Comparison of ENCODE assay signal across 8 mouse cellular contexts in genomic region chr5:104048139-104048538, GRCm38 (mm10). TPM values are rescaled to one million over a fixed set of nuclear protein-coding genes. Genes with fewer than 3 reads are reported as not detected.
DNase-seq lines count a peak whose midpoint lies in the region; ATAC-seq and TF ChIP-seq lines count a peak whose summit lies in the region.

No protein-coding gene starts in this region.

- peak overlapping the region; percentile 97 for H3K27ac ChIP-seq in layer of hippocampus, adult 2 months
- no peak overlapping the region for H3K27ac ChIP-seq in intestine, embryonic 16.5 days (ENCODE audit: low read length)
- H3K27ac ChIP-seq in neural tube, embryonic 14.5 days (ENCODE audit: low read depth, low read length), result no peak overlapping the region

- H3K9ac ChIP-seq in intestine, embryonic 16.5 days (ENCODE audit: low read depth, low read length), result no peak overlapping the region
- no peak overlapping the region for H3K9ac ChIP-seq in neural tube, embryonic 14.5 days (replicated peaks; ENCODE audit: low read depth, low read length)

- no peaks in the 10 kb centered on the region for H3K27me3 ChIP-seq in intestine, embryonic 16.5 days (replicated peaks; ENCODE audit: control insufficient read depth, insufficient read depth, low read length)
- no peaks in the 10 kb centered on the region for H3K27me3 ChIP-seq in neural tube, embryonic 14.5 days (ENCODE audit: control insufficient read depth, insufficient read depth, low read length)

- H3K4me3 ChIP-seq in layer of hippocampus, adult 2 months, result peak overlapping the region; percentile 71
- H3K4me3 ChIP-seq in intestine, embryonic 16.5 days (ENCODE audit: low read length), result peak overlapping the region; percentile 84; the same call in 1 of the 2 replicates
- no peak overlapping the region for H3K4me3 ChIP-seq in neural tube, embryonic 14.5 days (ENCODE audit: low read depth, low read length)

- peak overlapping the region; percentile 58 for H3K4me2 ChIP-seq in intestine, embryonic 16.5 days (ENCODE audit: low read depth, low read length)
- H3K4me2 ChIP-seq in neural tube, embryonic 14.5 days (ENCODE audit: low read depth, low read length), result peak overlapping the region; percentile 47

- TF ChIP-seq CTCF in layer of hippocampus, adult 2 months (conservative IDR thresholded peaks at IDR 0.05), result peak; percentile 27

- no peak for ATAC-seq in intestine, embryonic 16.5 days
- ATAC-seq in neural tube, embryonic 14.5 days (ENCODE audit: low read depth), result no peak
- ATAC-seq in frontal cortex, adult (ENCODE audit: low TSS enrichment), result no peak

- no peak for DNase-seq in layer of hippocampus, adult 2 months (ENCODE audit: low spot score in 2 of 2)
- no peak for DNase-seq in layer of hippocampus, postnatal 36 days
- peak; percentile 12 for DNase-seq in embryo, embryonic 11 days
- no peak for DNase-seq in adrenal gland, postnatal 4 days (ENCODE audit: low spot score in 2 of 2)
- no peak for DNase-seq in urinary bladder, adult 2 months (ENCODE audit: low spot score)

- no peaks in the 10 kb centered on the region for H3K9me3 ChIP-seq in intestine, embryonic 16.5 days (ENCODE audit: control insufficient read depth, low read length)
- H3K9me3 ChIP-seq in neural tube, embryonic 14.5 days (ENCODE audit: control insufficient read depth, low read length), result no peaks in the 10 kb centered on the region

- peaks cover 10% of the 10 kb centered on the region; the same call in 1 of the 2 replicates for H3K36me3 ChIP-seq in intestine, embryonic 16.5 days (ENCODE audit: control insufficient read depth, insufficient read depth, low read length)
- H3K36me3 ChIP-seq in neural tube, embryonic 14.5 days (ENCODE audit: control insufficient read depth, insufficient read depth, low read length), result 0 out of 2 replicates have a peak, but pooled peaks cover 5% of the 10 kb centered on the region

- peaks cover 8% of the 10 kb centered on the region for H3K4me1 ChIP-seq in intestine, embryonic 16.5 days (ENCODE audit: control insufficient read depth, insufficient read depth, low read length)
- 0 out of 2 replicates have a peak, but pooled peaks cover 8% of the 10 kb centered on the region for H3K4me1 ChIP-seq in neural tube, embryonic 14.5 days (ENCODE audit: control insufficient read depth, insufficient read depth, low read length)

- WGBS in intestine, embryonic 16.5 days, result 40% methylated on average over 4 of the region's 4 CpGs
- WGBS in neural tube, embryonic 14.5 days, result 34% methylated on average over 4 of the region's 4 CpGs

RNA-seq across cellular contexts. Expression of gene Nudt9, which starts 2.0 kb away (rescaled TPM):
- 10 to 100 TPM; 66.4 to 71.5 TPM for total RNA-seq in layer of hippocampus, adult 2 months (2021)
- 10 to 100 TPM; 70.8 to 71.3 TPM for total RNA-seq in layer of hippocampus, postnatal 36 days (2021)
- polyA plus RNA-seq in intestine, embryonic 16.5 days (2015; fragmentation: Nextera tagmentation; extraction: Ambion mirVana), result 61.0 and 61.8 TPM in 2 replicates
- polyA plus RNA-seq in neural tube, embryonic 14.5 days (2014; fragmentation: Nextera tagmentation; extraction: Ambion mirVana), result 66.1 and 72.1 TPM in 2 replicates
- 10 to 100 TPM; 53.2 to 54.8 TPM for total RNA-seq in adrenal gland, postnatal 4 days (2021)
- 50.6 and 55.6 TPM in 2 replicates for polyA plus RNA-seq in urinary bladder, adult 2 months (2012; rRNA removed)

RNA-seq across cellular contexts. Expression of gene Hsd17b11, which starts 26.4 kb away (rescaled TPM):
- total RNA-seq in layer of hippocampus, adult 2 months (2021), result 10 to 100 TPM; 48.0 to 53.9 TPM
- 10 to 100 TPM; 47.1 to 49.8 TPM for total RNA-seq in layer of hippocampus, postnatal 36 days (2021)
- 10.6 and 10.7 TPM in 2 replicates for polyA plus RNA-seq in intestine, embryonic 16.5 days (2015; fragmentation: Nextera tagmentation; extraction: Ambion mirVana)
- 2.9 and 3.5 TPM in 2 replicates for polyA plus RNA-seq in neural tube, embryonic 14.5 days (2014; fragmentation: Nextera tagmentation; extraction: Ambion mirVana)
- 10 to 100 TPM; 67.7 to 72.2 TPM for total RNA-seq in adrenal gland, postnatal 4 days (2021)
- 77.1 and 90.8 TPM in 2 replicates for polyA plus RNA-seq in urinary bladder, adult 2 months (2012; rRNA removed)

RNA-seq across cellular contexts. Expression of gene Gm17660, which starts 29.3 kb away (rescaled TPM):
- total RNA-seq in layer of hippocampus, adult 2 months (2021), result not detected
- not detected for total RNA-seq in layer of hippocampus, postnatal 36 days (2021)
- not detected in 2 replicates for polyA plus RNA-seq in intestine, embryonic 16.5 days (2015; fragmentation: Nextera tagmentation; extraction: Ambion mirVana)
- 0.44 TPM in 1 of 2 replicates, not detected in the other for polyA plus RNA-seq in neural tube, embryonic 14.5 days (2014; fragmentation: Nextera tagmentation; extraction: Ambion mirVana)
- not detected for total RNA-seq in adrenal gland, postnatal 4 days (2021)
- not detected in 2 replicates for polyA plus RNA-seq in urinary bladder, adult 2 months (2012; rRNA removed)
